Mouse (Mus musculus) ES-Bruce4 (cell line): ENCODE measurements around the gene Marc2. TPM values are rescaled to one million over a fixed set of nuclear protein-coding genes. Genes with fewer than 3 reads are reported as not detected.
A peak's percentile ranks its signal among the peaks of the same experiment; 100 is the strongest.

Experiments used
- H3K27ac ChIP-seq: 2 replicates; pipeline ENCODE4 v1.5.1; 2012; ENCODE audit warnings: low read length, inconsistent platforms; ENCODE audit not compliant: insufficient read depth
- H3K27me3 ChIP-seq: 2 replicates; pipeline ENCODE4 v1.6.1; 2012; ENCODE audit warnings: mild to moderate bottlenecking, low read length, inconsistent platforms; ENCODE audit not compliant: control insufficient read depth, poor library complexity, insufficient read depth, severe bottlenecking
- H3K36me3 ChIP-seq: 2 replicates; pipeline ENCODE4 v1.6.1; 2012; ENCODE audit warnings: inconsistent platforms, mild to moderate bottlenecking, low read length, moderate library complexity; ENCODE audit not compliant: control insufficient read depth, poor library complexity, insufficient read depth, severe bottlenecking
- H3K4me1 ChIP-seq: one replicate; pipeline ENCODE4 v1.8.1; 2011; ENCODE audit warnings: low read length; ENCODE audit not compliant: control insufficient read depth, insufficient read depth
- H3K4me3 ChIP-seq: 2 replicates; pipeline ENCODE4 v1.5.1; 2011; ENCODE audit warnings: low read depth, mild to moderate bottlenecking, low read length
- H3K9ac ChIP-seq: 2 replicates; pipeline ENCODE4 v1.6.1; 2012; ENCODE audit warnings: low read depth, mild to moderate bottlenecking, inconsistent platforms; ENCODE audit not compliant: poor library complexity, severe bottlenecking
- H3K9me3 ChIP-seq: replicated peaks from 2 replicates; pipeline ENCODE4 v1.6.1; 2012; ENCODE audit warnings: mild to moderate bottlenecking, low read length, inconsistent platforms; ENCODE audit not compliant: control insufficient read depth, poor library complexity, insufficient read depth, severe bottlenecking
- CTCF ChIP-seq: IDR thresholded peaks from one replicate; pipeline ENCODE4 v1.8.1; 2011; ENCODE audit warnings: low read depth, low read length
- EP300 ChIP-seq: IDR thresholded peaks from 2 replicates; pipeline ENCODE4 v1.6.1; 2011; ENCODE audit warnings: low read depth, low read length; ENCODE audit not compliant: insufficient read depth
- POLR2A ChIP-seq: IDR thresholded peaks from one replicate; pipeline ENCODE4 v1.8.1; 2011; ENCODE audit warnings: low read length; ENCODE audit not compliant: insufficient read depth
- polyA plus RNA-seq: library from polyadenylated mRNA; stranded (reverse); fragments of >200 nt; gene quantifications from 2 replicates; pipeline ENCODE4 v1.2.4, GENCODE M21; 2011; ENCODE audit warnings: low read depth; ENCODE audit not compliant: missing spikeins, insufficient read depth, insufficient read length

Gene Marc2
- polyA plus RNA-seq, 1 experiment, result 77.4 TPM

- Histone ChIP-seq H3K27ac (peak overlapping the region; percentile 17; the same call in 1 of the 2 replicates), H3K4me3 (0 out of 2 replicates have a peak overlapping the region, but pooled peaks have one; percentile 31), H3K9me3 (no peaks in the 10 kb centered on the region), H3K4me1 (peaks cover 3% of the 10 kb centered on the region), H3K27me3 (no peaks in the 10 kb centered on the region), H3K36me3 (no peaks in the 10 kb centered on the region), H3K9ac (no peak overlapping the region)
- TF ChIP-seq CTCF, result no peak
- TF ChIP-seq POLR2A, result no peak
- TF ChIP-seq EP300, result no peak
Observed at GRCm38 (mm10) chr1:184822678-184823077, 23.6 kb downstream of the Marc2 start.

- peaks cover 2% of the 10 kb centered on the region for H3K4me1 ChIP-seq
- TF ChIP-seq CTCF (no peak), EP300 (no peak), POLR2A (no peak)
- no peaks in the 10 kb centered on the region for H3K27me3 ChIP-seq
- H3K36me3 ChIP-seq, result no peaks in the 10 kb centered on the region
- no peak overlapping the region for H3K27ac ChIP-seq
- H3K9ac ChIP-seq, result no peak overlapping the region
- no peak overlapping the region for H3K4me3 ChIP-seq
- no peaks in the 10 kb centered on the region for H3K9me3 ChIP-seq
Observed at GRCm38 (mm10) chr1:184817768-184818167, 28.5 kb downstream of the Marc2 start.

GRCm38 (mm10) chr1:184811716-184812250 lies 34.5 kb downstream of the Marc2 start:
- H3K9ac ChIP-seq, result no peak overlapping the region
- no peaks in the 10 kb centered on the region for H3K4me1 ChIP-seq
- H3K9me3 ChIP-seq, result no peaks in the 10 kb centered on the region
- no peak for TF ChIP-seq POLR2A
- no peak for TF ChIP-seq CTCF
- TF ChIP-seq EP300, result no peak
- no peak overlapping the region for H3K4me3 ChIP-seq
- H3K27ac ChIP-seq, result no peak overlapping the region
- H3K36me3 ChIP-seq, result no peaks in the 10 kb centered on the region
- H3K27me3 ChIP-seq, result no peaks in the 10 kb centered on the region

- Histone ChIP-seq H3K36me3 (no peaks in the 10 kb centered on the region), H3K9me3 (no peaks in the 10 kb centered on the region), H3K9ac (peak within 1 kb of the TSS; percentile 7; the same call in 1 of the 2 replicates), H3K27ac (no peak within 1 kb of the TSS), H3K4me3 (peak within 1 kb of the TSS; percentile 49), H3K27me3 (no peaks in the 10 kb centered on the region), H3K4me1 (no peaks in the 10 kb centered on the region)
- TF ChIP-seq CTCF (no peak), POLR2A (no peak), EP300 (no peak)
Observed at GRCm38 (mm10) chr1:184810780-184811575, 35.3 kb downstream of the Marc2 start, which contains the start of gene Marc1. Gene Marc1 (minus strand): TSS chr1:184811313.

- Histone ChIP-seq H3K4me1 (no peaks in the 10 kb centered on the region), H3K9ac (no peak overlapping the region), H3K27ac (no peak overlapping the region), H3K27me3 (no peaks in the 10 kb centered on the region), H3K9me3 (no peaks in the 10 kb centered on the region), H3K4me3 (no peak overlapping the region), H3K36me3 (no peaks in the 10 kb centered on the region)
- TF ChIP-seq EP300 (no peak), CTCF (no peak), POLR2A (no peak)
Observed at GRCm38 (mm10) chr1:184809578-184810001, 36.7 kb downstream of the Marc2 start.
